Mouse (Mus musculus): Measurements from ENCODE around the gene Map3k11.

DNA sequence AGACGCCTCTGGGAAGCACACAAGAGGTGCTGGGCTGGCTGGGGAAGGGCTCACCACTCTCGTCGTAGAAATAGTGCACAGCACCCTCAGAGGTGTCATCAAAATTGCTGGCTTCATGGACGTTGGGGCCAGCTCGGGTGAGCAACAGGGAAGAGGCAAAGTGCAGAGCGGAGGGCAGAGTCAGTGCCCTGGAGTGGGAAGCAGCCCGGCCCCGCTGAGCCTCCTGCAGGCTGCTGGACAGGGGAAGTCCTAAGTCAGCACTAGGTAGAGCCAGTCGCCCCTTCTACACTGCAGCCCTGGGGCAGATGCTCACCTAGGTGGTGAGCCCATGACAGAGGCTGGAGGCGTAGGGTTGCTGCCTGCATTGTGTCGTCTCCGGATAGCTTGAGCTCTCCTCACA is 4.3 kb upstream of the Map3k11 start:
- TF ChIP-seq EP300 (IDR thresholded peaks at IDR 0.05; ENCODE audit: insufficient read depth, low read depth, low read length) = no peak
- no peak for TF ChIP-seq CTCF (IDR thresholded peaks at IDR 0.05)
